Mouse (Mus musculus) layer of hippocampus, postnatal 14 days (tissue): ENCODE results near the gene Spata25. TPM values are rescaled to one million over a fixed set of nuclear protein-coding genes. Genes with fewer than 3 reads are reported as not detected.

Source experiments
- DNase-seq, 2 experiments: peaks; one replicate each; pipeline ENCODE4 v3.0.0; 2021 to 2022; ENCODE audit warnings: low spot score in 2 of 2, mixed read lengths in 1 of 2
- total RNA-seq, 2 experiments: library from RNA; stranded (reverse); gene quantifications; 2 replicates each; pipeline ENCODE4 v1.2.3; 2021

The Spata25 gene
- total RNA-seq, 2 experiments from 2014 or later = 0.67 TPM; not detected in 1

DNA sequence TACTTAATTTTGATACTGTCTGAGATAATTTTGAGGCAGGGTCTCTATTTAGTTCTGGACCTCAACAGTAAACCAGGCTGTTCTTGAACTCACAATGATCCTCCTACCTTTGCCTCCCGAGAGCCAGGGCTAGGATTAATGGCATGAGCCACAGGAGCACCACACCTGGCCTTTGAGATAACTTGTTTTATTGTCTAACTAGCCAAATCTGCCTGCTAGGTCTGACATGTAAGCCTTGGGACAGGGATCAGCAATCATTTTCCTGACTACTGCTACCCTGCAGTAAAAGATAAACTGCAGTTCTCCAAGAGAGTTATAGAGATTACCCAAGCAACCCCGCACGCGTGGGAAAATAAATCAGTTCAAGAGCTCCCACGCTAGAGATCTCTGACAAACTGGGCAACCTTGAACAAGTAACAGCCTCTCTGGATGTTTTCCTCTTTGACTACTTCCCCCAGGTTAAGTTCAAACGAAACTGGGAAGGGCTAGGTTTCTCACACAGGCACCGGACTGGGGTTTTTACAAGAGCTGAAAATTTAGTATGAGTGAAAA, 43.4 kb downstream of the Spata25 start:
- DNase-seq = no peak

DNA sequence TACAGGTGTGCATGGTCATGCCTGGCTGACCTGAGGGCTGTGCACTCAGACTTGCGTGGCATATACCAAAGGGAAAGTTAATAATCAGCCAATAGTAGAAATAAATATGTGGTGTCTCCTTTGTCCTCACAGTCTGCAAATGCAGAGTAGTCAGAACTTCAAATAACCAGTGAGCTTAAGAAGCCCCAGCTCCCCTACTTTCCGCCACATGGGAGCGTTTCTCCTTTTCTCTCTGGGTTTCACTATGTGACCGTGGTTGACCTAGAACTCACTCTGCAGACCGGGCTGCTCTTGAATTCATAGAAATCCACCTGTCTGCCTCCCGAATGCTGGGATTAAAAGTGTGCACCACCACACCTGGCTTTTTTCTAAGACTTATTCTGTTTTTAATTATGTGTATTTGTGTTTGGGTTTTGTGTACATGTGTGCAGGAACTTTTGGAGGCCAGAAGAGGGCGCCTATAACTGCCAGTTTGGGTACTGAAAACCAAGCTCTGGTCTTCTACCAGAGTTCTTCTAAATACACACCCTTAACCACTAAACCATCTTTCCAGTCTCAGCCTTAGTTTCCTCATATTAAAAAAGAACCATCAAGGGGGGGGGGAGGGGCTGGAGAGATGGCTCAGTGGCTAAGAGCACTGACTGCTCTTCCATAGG, 44.3 kb downstream of the Spata25 start:
- DNase-seq = no peak

- no peak for DNase-seq
Measured at GRCm38 (mm10) chr2:164781876-164782275, 46.5 kb downstream of the Spata25 start.

DNA sequence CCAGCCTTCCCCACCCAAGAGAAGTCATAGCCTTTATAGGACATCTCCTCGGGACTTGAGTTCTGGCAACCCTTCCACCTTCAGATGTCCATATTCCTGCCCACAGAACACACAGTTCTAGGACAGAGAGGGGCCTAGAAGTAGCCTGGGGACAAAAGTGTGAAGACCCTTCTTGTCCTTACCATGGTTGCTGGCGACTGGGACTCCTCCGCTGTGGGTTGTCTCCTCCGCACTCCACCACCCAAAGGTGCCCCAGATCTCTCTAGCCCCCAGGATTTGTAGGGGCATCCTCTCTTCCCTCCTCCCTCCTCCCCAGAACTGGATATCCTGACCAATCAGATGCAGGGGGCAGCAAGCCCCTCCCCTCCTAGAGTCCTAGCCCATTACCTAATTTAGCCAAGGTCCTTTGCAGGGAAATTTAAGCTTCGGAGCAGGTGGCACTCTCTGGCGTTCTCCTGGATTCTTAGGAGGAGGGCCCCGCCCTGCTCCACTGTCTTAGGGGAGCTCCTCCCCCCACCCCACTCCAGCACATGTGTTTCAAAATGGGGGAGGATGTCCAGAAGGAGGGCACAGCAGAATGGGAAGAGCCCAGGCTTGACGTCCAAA, 48.8 kb downstream of the Spata25 start, which contains the start of gene Tnnc2:
Gene Tnnc2, minus strand, starts transcription at position 487 of the 606 bp plus-strand sequence.
- DNase-seq = no peak

DNA sequence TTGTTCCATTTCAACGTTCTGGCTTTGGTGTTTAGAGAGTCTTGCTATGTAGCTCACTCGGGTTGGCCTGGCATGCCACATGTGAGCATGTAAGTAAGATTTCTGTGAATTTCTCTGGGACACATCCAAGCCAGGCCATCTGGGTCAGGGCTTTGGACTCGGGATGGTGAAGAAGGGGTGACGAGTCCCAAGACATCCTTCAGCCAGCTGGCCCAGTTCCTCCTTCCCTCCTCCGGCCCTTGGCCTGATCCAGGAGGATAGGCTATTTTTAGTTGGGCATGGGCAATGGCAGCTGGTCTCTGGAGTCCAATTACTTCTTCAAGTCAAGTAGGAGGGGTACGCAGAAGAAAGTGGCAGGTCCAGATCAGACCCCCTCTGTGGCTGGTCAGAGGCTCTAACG, 49.5 kb downstream of the Spata25 start:
- no peak for DNase-seq

- no peak for DNase-seq
Measured at GRCm38 (mm10) chr2:164778015-164778287, 50.4 kb downstream of the Spata25 start.

GRCm38 (mm10) chr2:164777246-164778014, 50.9 kb downstream of the Spata25 start:
- DNase-seq = no peak

DNA sequence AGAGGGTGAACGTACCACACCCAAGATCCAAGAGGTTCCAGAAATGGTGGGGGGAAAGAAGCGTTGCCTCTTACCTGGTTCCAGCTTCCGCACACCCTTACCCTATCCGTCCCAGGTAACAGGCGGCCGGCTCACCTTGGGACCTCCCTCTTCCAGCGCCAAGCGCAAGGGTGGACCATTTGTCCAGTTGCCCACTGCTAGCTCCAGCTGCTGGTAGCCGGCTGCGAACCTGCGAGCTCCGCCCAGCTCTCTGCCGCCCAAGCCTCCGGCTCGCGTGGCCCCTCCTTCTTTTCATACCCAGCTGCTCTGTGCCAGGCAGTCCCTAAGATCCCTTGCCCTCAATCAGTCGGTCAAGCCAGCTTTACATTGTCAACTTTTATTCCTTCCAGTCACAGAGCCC, 51.5 kb downstream of the Spata25 start:
- DNase-seq = no peak

Other genes starting within 250 kb of the Spata25 start
- gene Wfdc6a, start 243.1 kb downstream of the Spata25 start, total RNA-seq = 1 to 10 TPM in 1 of 2 experiments, under 1 TPM in 1; 0.71 to 1.9 TPM
- not detected for gene Eppin, start 234.9 kb downstream of the Spata25 start, total RNA-seq
- gene Wfdc6b, start 215.0 kb downstream of the Spata25 start, total RNA-seq = not detected
- gene Wfdc8, start 214.9 kb downstream of the Spata25 start, total RNA-seq = not detected
- not detected for gene Wfdc16, start 189.7 kb downstream of the Spata25 start, total RNA-seq
- not detected for gene Wfdc10, start 172.5 kb downstream of the Spata25 start, total RNA-seq
- not detected for gene Wfdc9, start 172.0 kb downstream of the Spata25 start, total RNA-seq
- gene Wfdc11, start 154.4 kb downstream of the Spata25 start, total RNA-seq = not detected
- not detected for gene Wfdc13, start 143.4 kb downstream of the Spata25 start, total RNA-seq
- not detected for gene Spint4, start 130.0 kb downstream of the Spata25 start, total RNA-seq
- not detected for gene Spint5, start 113.2 kb downstream of the Spata25 start, total RNA-seq
- 1 to 10 TPM; 1.5 TPM for gene Wfdc3, start 82.6 kb downstream of the Spata25 start, total RNA-seq
- gene Dnttip1, start 82.6 kb downstream of the Spata25 start, total RNA-seq = 10 to 100 TPM; 34.1 to 37.2 TPM
- 1 to 10 TPM; 2.9 to 4.0 TPM for gene Ube2c, start 58.6 kb downstream of the Spata25 start, total RNA-seq
- gene Tnnc2, start 48.6 kb downstream of the Spata25 start, total RNA-seq = not detected
- gene Snx21, start 42.7 kb downstream of the Spata25 start, total RNA-seq = 10 to 100 TPM; 33.3 to 39.8 TPM
- gene Acot8, start 23.7 kb downstream of the Spata25 start, total RNA-seq = 10 to 100 TPM; 26.4 to 28.1 TPM
- gene Zswim3, start 23.4 kb downstream of the Spata25 start, total RNA-seq = 1 to 10 TPM; 6.0 to 8.3 TPM
- gene Zswim1, start 5.9 kb downstream of the Spata25 start, total RNA-seq = 10 to 100 TPM; 18.1 to 18.2 TPM
- gene Ctsa, start 4.3 kb upstream of the Spata25 start, total RNA-seq = 10 to 100 TPM; 87.7 to 89.6 TPM
- 1 to 10 TPM; 3.9 to 4.1 TPM for gene Neurl2, start 4.9 kb upstream of the Spata25 start, total RNA-seq
- 100 to 1,000 TPM in 1 of 2 experiments, 10 to 100 TPM in 1; 72.5 to 107 TPM for gene Pltp, start 29.2 kb upstream of the Spata25 start, total RNA-seq
- gene Pcif1, start 50.8 kb upstream of the Spata25 start, total RNA-seq = 10 to 100 TPM; 43.5 to 48.8 TPM
- 10 to 100 TPM; 25.0 to 26.4 TPM for gene Zfp335, start 83.2 kb upstream of the Spata25 start, total RNA-seq
- gene Mmp9, start 112.2 kb upstream of the Spata25 start, total RNA-seq = 1 to 10 TPM; 1.8 to 2.1 TPM
- 100 to 1,000 TPM; 288 to 332 TPM for gene Slc12a5, start 132.3 kb upstream of the Spata25 start, total RNA-seq
- 10 to 100 TPM; 53.2 to 57.4 TPM for gene Ncoa5, start 206.3 kb upstream of the Spata25 start, total RNA-seq
- 1 to 10 TPM in 1 of 2 experiments, under 1 TPM in 1; 0.67 to 3.0 TPM for gene Cd40, start 227.1 kb upstream of the Spata25 start, total RNA-seq